Mouse (Mus musculus) forelimb bud, embryonic 11.5 days (tissue): ENCODE measurements around the gene Cactin.
A peak's percentile ranks its signal among the peaks of the same experiment; 100 is the strongest.

Source experiments
- DNase-seq: peaks from one replicate; pipeline ENCODE4 v3.0.0-alpha.2; 2012; ENCODE audit warnings: low read depth, low spot score

The Cactin gene

DNA sequence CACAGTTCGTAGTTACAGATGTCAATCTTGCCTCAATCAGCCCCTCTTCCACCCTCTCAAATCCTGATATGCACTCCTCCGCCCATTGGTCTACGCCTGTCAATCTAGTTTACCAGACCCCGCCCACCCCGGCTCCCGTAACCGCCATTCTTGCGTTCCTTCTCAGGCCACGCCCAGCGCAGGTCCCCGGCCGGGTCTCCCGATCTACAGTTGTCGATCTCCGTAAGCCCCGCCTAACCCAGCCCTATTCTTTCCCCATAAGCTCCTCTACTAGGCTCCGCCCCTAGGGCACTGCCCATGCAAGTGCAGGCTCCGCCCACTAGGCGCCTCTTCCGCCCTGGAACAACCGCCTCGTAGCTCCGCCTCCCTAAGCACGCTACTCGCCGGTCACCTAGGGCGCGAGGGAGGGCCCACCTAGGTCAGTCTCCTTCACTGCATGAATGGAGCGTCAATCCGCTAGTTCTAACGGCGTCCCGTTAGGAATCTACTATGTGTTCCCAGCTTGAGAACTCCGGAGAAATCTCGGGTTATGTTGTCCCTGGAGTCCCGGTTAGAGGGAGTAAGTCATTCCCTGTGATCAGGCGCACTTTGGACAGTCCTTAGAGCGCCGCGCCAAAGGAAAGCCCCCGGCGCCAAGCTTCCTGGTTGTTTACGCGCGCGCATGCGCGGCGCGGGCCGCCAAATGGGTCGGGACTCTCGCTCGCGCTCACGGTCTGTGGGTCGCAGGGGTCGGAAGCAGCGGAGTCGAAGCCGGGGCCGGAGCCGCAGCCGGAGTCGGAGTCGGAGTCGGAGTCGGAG lies at the start of gene Cactin:
TSS of gene Cactin (plus strand) at position 554 of the 798 bp plus-strand sequence.
- peak; percentile 100 for DNase-seq

- DNase-seq, result no peak
Measured at GRCm38 (mm10) chr10:81272356-81272755, 48.5 kb upstream of the Cactin start.

DNA sequence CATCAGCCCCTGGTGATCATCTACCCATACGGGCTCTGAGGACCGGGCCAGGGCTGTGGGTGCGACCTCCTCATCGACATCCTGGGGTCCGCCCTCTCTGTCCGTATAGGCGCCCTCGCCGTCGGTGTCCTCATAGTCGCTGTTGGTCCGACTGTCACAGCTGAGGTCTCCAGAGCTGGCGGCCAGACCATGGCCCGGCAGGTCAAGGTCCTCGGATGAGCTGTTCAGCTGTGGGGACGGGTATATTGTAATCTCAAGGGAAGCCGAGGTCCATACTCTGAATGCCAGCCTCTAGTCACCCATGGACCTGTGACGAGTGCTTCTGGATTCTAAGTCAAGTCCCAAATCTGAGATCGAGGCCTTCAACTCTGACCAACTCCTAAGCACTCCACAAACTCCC lies 47.1 kb upstream of the Cactin start:
- no peak for DNase-seq

DNA sequence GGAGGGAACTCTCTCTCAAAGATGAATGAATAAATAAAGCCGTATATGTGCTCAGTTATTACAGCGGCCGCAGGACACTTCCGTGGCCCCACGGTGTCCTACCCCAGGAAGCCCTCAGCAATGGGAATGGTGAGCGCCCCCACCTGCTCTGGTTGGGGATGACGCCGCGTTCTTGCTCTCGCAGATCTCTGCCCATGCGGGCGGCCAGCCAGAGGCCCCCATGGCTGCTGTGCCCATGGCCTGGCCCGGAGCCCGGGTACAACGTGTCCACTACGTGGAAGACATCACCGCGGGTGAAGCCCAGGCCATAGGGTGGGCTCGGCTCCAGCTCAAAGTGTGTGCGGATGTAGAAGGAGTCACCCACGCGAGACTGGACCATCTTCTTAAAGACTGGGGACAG lies 43.2 kb upstream of the Cactin start:
- no peak for DNase-seq

DNA sequence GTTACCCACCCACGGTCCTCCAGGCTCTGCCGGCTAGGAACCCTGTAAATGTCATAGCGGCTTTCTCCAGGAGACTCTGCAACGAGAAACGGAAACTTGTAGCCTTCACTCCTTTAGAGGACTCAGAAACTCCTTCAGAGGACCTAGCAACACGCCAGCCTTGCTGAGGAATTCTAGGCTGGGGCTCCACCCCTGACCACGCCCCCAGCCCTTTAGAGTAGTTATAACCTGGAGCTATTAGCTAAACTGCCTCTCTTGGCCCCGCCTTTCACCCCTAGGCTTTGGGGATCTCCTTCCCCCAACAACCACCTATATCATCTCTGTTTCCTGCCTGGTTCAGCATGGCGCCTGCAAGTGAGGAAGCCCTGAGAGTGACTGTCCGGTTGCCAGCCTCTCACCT lies 41.4 kb upstream of the Cactin start:
- DNase-seq, result no peak

DNA sequence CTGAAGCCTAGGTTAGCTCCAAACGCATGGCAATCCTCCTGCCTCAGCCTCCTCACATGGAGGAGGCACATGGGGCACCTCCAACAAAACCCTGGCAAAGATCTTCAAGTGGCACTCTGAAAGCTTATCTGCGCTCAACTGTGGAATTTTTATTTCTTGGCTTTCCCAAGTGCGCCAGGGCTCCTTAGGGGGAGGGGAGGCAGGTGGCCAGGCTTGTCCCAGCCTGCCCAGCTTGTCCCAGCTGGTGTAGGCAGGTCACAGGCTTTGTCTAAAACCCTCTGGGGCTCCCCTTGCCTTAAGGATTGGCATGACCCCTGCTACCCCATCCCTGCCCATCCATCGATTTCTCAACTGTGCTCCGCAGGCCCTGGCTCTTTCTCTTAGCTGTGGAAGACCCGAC lies 36.7 kb upstream of the Cactin start:
- no peak for DNase-seq

DNA sequence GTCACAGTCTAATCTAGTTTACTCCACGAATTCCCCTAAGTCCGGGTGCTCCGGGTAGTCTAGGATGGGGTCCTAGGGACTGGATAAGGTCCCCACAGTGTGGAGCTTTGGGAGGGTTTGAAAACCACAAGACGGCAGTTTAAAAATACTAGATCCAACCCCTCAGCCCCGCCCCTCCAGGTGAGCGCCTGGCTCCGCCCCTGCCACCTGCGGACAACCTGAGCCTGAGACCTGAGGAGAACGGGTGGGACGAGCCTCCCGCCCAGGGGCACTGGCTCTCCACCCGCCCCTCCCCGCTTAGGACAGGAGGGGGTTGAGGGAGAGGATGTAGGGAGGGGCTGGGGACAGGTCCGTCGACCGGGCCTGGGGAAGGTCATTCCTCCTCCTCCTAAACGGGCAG lies 36.2 kb upstream of the Cactin start:
- no peak for DNase-seq

DNA sequence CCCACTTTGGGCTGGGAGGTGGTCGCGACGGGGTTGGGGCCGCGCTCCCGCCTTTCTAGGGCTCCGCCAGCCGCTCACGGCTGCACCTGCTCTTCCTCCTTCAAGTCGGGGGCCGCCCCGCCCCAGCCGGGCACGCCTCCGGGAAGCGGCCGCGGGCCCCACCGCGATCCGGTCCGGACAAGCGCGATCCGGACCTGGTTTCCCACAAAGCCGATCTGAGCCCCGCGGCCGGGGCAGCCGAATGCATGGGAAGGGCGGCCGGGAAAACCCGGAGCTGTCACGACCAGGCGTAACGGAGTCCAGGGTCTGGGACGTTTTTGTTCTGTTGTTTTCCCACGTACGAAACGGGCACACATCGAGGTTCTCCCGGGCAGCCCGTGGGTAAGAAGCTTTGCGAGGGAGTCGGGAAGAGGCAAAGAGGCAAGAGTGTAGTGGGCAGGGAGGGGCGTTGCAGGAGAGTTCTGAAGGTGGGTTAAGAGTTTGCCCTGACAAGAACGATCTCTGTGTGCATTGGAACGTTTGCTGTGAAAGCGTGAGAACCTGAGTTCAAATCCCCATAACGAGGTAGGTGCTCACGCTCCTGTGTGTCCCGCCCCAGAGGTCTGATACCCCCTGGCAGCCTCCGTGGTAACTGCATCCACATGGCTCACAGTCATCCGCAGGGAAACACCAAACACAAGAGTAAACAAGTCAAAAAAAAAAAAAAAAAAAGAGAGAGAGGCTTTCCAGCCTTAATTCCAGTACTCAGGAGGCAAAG lies 35.0 kb upstream of the Cactin start:
- DNase-seq, result peak; percentile 89

- DNase-seq, result no peak
Measured at GRCm38 (mm10) chr10:81286586-81286985, 34.3 kb upstream of the Cactin start.

GRCm38 (mm10) chr10:81287513-81288157 lies 33.3 kb upstream of the Cactin start:
- peak; percentile 39 for DNase-seq

DNA sequence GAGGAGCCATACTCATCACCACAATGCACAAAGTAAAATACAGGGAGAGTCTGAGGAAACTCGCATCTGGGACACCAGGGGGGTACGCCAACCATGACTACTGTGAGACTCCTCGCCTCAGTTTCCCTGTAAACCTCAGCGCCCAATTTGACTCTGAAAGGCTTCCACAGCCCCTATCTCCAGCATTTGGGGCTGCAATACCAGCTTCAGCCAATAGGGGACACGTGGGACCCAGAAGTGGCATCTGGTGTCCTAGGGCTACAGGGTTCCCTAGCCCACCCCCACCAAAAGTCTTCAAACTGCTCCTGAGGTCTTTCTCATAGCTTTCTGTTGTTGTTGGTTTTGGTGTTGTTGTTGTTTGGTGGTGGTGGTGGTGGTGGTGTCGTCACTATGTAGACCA lies 32.3 kb upstream of the Cactin start:
- peak; percentile 49 for DNase-seq

DNA sequence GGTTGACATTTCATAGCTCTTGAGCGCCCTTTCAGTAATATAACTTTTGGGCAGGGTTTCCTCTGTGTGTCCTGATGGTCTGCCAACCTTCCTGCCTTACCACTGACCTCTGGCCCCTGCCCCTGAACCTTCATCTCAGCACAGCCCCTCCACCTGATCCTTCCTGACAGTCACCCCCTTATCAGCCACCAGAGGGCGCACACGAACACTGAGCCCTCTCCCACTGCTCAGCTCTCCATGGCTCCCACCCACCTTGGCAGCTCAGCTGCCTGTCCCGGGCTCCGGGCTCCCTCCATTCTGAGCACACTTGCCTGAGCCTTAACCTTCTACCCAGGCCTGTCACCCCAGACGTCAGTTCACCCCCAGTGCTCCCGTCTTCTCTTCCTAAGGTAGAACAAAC lies 31.6 kb upstream of the Cactin start:
- DNase-seq, result peak; percentile 75

GRCm38 (mm10) chr10:81289811-81290210 lies 31.1 kb upstream of the Cactin start:
- DNase-seq, result no peak

- no peak for DNase-seq
Measured at GRCm38 (mm10) chr10:81290698-81291460, 30.0 kb upstream of the Cactin start.

- no peak for DNase-seq
Measured at GRCm38 (mm10) chr10:81291511-81292104, 29.3 kb upstream of the Cactin start, which contains the start of gene Tjp3. Gene Tjp3, minus strand, starts transcription at chr10:81291581.

- DNase-seq, result peak; percentile 100
Measured at GRCm38 (mm10) chr10:81292554-81293333, 28.2 kb upstream of the Cactin start, which contains the start of gene Pip5k1c. Gene Pip5k1c, plus strand, starts transcription at chr10:81292963.

- no peak for DNase-seq
Measured at GRCm38 (mm10) chr10:81293334-81294030, 27.4 kb upstream of the Cactin start.

- DNase-seq, result no peak
Measured at GRCm38 (mm10) chr10:81294442-81294841, 26.5 kb upstream of the Cactin start.

DNA sequence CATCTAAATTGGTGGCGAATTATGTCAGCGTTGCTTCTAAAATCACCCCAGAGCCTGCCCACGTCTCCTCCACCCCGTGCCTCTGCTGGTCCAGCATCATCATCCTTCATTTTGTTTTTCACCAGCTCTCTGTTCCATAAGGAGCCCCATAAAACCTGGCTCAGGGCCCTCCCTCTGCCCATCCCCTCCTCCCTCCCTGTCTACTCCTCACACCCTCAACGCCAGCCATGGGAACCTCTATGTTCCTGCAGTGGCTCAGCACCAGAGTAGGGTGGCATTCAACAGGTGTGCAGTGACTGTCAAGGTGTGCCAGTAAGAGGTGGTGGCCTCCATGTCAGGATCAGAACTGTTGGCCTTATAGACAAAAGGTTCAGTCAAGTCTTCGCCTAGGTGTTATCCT lies 25.7 kb upstream of the Cactin start:
- no peak for DNase-seq

GRCm38 (mm10) chr10:81297246-81297645 lies 23.7 kb upstream of the Cactin start:
- DNase-seq, result no peak
